Mouse (Mus musculus) C2C12 (cell line): ENCODE data around the gene Dph1.

Experiments
- CTCF ChIP-seq: IDR thresholded peaks from one replicate; pipeline ENCODE4 v1.5.1; 2011; ENCODE audit not compliant: control insufficient read depth, insufficient read depth, insufficient read length
- MYOG ChIP-seq: IDR thresholded peaks from one replicate; pipeline ENCODE4 v1.6.1; 2011; ENCODE audit not compliant: control insufficient read depth, insufficient read length; ENCODE audit errors: extremely low read depth

DNA sequence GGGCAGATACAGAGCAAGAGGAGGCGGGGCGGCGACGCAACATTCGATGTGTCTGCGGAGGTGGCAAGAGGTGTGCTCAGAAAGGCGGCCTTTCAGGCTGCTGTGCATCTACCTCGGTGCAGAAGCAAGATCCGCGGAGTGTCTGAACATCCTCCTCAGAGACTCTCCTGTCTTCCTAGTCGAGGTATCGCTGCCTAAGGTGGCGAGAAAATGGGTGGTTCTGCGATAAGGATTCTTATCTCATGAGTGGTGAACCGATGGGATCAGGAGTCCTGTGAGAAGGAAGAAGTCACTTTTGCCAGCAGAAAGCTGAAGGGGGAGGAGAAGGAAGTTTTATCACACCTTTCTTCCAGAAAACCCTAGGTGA is 17.3 kb downstream of the Dph1 start:
- TF ChIP-seq CTCF = no peak
- TF ChIP-seq MYOG = no peak
